Mouse (Mus musculus) bone marrow macrophage, adult 2 months (primary cell): Measurements from ENCODE around the gene Svop. TPM values are rescaled to one million over a fixed set of nuclear protein-coding genes. Genes with fewer than 3 reads are reported as not detected.

Experiments
- H3K27ac ChIP-seq: 2 replicates; pipeline ENCODE4 v1.5.1; 2012; ENCODE audit warnings: low read depth, low read length; ENCODE audit not compliant: insufficient read depth
- H3K4me1 ChIP-seq: 2 replicates; pipeline ENCODE4 v1.6.1; 2012; ENCODE audit warnings: low read length; ENCODE audit not compliant: control insufficient read depth, insufficient read depth
- H3K4me3 ChIP-seq: 2 replicates; pipeline ENCODE4 v1.5.1; 2012; ENCODE audit warnings: mild to moderate bottlenecking, low read length, moderate library complexity; ENCODE audit not compliant: insufficient read depth
- CTCF ChIP-seq: IDR thresholded peaks from 2 replicates; pipeline ENCODE4 v1.5.1; 2012; ENCODE audit warnings: low read depth, mild to moderate bottlenecking, low read length, moderate library complexity
- POLR2A ChIP-seq: IDR thresholded peaks from 2 replicates; pipeline ENCODE4 v1.6.1; 2012; ENCODE audit warnings: mild to moderate bottlenecking, low read depth, low read length, borderline replicate concordance
- polyA plus RNA-seq: library from polyadenylated mRNA; stranded (reverse); fragments of >200 nt; gene quantifications from 2 replicates; pipeline ENCODE4 v1.2.4, GENCODE M21; 2012; ENCODE audit not compliant: missing spikeins, insufficient read depth, insufficient read length

Gene Svop
- polyA plus RNA-seq, 1 experiment = not detected

DNA sequence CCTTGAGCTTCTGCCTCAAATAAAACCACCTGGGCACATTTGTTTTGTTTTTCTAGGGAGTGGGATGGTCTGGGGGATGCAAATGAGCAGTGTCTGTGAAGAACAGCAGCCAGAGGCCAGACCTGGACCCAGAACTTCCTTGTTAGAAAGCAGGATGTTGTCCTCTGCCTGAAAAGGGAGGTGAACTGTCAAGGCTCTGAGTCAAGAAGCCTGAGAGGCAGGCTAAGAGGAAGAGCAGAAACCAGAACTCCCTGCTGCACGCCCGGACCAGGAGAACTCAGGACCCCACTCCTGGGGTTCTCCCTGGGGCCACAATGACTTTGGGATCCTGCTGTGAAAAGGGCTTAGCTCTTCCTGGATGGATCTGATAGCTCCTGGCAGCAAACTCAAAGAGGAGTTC is 105.6 kb downstream of the Svop start:
- H3K27ac ChIP-seq = no peak overlapping the region
- peaks cover 18% of the 10 kb centered on the region for H3K4me1 ChIP-seq

DNA sequence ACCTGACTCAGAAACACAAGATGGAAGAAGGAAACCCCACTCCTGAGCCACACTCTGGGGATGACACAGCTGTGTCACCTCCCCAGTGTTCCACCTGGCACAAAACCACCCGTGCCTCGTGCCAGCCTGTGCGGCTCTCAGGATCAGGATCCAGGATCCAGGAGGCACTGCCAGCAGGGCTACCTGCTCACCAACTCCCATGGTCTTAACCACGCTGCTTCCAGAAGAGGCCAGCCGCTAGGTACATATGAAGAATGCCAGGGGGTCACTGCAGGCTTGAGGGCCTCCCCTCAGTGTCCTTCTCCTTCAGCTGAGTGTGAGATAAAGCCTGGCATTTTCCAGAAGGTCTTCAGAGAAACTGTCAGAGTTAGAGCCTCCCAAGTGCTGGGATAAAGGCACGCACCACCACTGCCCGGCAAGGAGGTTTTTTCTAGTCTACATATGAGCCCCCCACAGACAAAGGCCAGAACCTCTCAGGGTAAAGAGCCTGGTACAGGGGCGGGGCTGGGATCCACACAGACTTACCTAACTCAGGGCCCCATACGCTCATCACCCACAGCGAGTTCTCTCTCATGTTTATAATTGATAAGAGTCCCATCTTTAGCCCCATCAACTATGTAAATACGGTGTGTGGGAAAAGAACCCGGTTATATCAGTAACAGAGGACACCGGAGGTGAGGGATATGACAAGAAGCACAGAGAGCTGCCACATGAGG is 107.2 kb downstream of the Svop start:
- Histone ChIP-seq H3K27ac (no peak overlapping the region), H3K4me1 (peaks cover 18% of the 10 kb centered on the region), H3K4me3 (no peak overlapping the region)
- TF ChIP-seq CTCF = no peak
- no peak for TF ChIP-seq POLR2A

More for the DNA sequence above, 105.6 kb downstream of the Svop start:
- H3K4me3 ChIP-seq = no peak overlapping the region
- no peak for TF ChIP-seq POLR2A
- no peak for TF ChIP-seq CTCF

DNA sequence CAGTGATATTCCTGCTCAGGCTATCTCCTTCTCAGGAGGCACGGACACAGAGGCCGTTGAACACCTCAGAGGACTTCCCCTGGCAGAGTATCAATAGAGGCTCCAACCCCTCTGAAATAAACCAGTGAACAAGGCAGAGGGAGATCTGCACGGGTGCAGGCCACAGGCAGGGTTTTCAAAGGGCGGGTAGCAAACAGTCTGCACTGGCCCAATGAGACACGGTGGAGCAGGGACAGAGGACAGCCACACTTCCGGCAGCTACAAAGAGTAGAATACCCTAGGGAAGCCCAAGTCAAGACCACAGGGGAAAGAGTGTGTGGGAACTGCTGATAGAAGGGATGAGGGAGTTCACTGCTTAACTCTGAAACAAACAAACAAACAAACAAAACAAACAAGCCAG is 107.8 kb downstream of the Svop start:
- Histone ChIP-seq H3K27ac (no peak overlapping the region), H3K4me3 (no peak overlapping the region), H3K4me1 (peaks cover 18% of the 10 kb centered on the region)
- TF ChIP-seq CTCF = no peak
- no peak for TF ChIP-seq POLR2A

DNA sequence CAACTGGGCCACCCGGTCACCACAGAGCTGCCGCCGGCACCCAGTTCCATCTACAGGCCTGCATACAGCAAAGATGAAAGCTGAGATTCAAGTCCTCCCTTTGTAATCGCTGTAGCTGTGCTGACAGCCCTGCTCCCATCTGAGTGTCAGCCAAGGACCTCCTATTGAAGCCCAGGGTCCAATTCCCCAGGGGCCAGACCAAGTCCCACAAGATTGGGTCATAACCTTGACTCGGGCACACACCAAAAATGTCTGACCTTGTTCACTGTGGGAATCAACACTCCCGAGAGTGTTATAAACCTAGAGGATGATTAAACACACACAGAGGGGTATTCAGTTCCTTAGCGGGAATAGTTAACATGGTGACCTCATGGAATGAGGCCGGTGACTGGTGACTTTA is 109.5 kb downstream of the Svop start:
- Histone ChIP-seq H3K4me3 (no peak overlapping the region), H3K4me1 (peaks cover 13% of the 10 kb centered on the region), H3K27ac (no peak overlapping the region)
- no peak for TF ChIP-seq CTCF
- no peak for TF ChIP-seq POLR2A

DNA sequence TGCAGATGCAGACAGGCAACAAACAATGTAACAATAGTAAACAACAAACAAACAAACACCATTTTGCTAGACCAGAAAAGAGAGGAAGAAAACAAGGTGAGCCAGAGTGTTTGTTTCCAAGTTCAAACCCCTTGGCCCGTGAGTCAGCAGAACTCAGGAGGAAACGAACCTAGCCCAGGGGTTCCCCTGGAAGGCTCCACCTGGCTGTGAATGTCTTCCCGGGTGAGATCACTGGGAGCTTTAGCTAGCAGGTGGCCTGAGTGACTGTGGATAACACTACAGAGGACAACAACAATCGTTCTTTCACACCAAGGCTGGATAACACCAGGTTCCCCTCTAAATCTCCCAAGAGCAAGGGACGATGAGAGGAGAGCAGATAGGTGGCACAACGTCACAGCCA is 110.2 kb downstream of the Svop start:
- H3K27ac ChIP-seq = no peak overlapping the region
- no peak overlapping the region for H3K4me3 ChIP-seq
- TF ChIP-seq CTCF (no peak), POLR2A (no peak)
- H3K4me1 ChIP-seq = peaks cover 8% of the 10 kb centered on the region

DNA sequence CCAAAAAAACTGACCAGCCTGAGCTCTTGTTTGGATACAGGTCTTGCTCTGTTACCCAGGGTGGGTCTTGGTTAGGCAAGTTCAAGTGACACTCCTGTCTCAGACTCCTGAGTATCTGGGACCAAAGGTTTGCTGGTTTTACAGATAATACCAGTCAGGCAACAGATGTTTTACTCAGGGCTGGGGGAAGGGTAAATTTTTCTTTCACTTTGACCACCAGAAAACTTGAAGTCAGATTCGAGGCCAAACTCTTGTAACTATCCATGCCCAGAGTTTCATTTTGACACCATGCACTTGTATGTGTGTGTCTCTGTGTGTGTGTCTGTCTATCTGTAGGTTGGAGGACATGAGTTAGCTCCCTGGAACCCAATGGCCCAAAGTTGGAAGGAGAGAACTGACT is 110.9 kb downstream of the Svop start:
- H3K27ac ChIP-seq = no peak overlapping the region
- H3K4me3 ChIP-seq = no peak overlapping the region
- peaks cover 9% of the 10 kb centered on the region for H3K4me1 ChIP-seq
- TF ChIP-seq CTCF (no peak), POLR2A (no peak)

DNA sequence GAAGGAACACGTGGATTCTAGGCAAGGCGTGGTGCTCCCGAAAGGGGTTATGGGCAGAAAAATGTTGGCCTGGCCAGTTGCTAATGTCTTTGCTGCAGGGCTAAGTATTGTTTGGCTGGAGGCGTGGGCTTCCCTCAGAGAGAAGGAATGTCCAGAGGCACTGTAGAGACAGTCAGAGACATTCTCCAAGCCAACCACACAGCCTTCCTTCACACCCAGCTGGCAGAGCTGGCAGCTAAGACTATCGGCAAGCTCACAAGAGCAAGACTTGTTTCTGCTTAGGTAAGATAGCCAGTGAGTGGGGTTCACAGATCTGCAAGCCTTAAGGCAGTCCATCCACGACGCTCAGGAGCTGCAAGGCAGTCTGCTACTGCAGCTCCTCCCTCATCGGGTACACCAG is 114.1 kb downstream of the Svop start:
- Histone ChIP-seq H3K27ac (no peak overlapping the region), H3K4me3 (no peak overlapping the region), H3K4me1 (peaks cover 13% of the 10 kb centered on the region)
- no peak for TF ChIP-seq CTCF
- no peak for TF ChIP-seq POLR2A

Other genes with a start within 250 kb of the Svop start
- gene Coro1c, start 182.8 kb downstream of the Svop start, polyA plus RNA-seq = 156 and 194 TPM in 2 replicates
- 15.3 and 18.5 TPM in 2 replicates for gene Ssh1, start 97.7 kb downstream of the Svop start, polyA plus RNA-seq
- not detected in 2 replicates for gene Dao, start 87.9 kb downstream of the Svop start, polyA plus RNA-seq
- 10.0 and 11.8 TPM in 2 replicates for gene Usp30, start 26.1 kb downstream of the Svop start, polyA plus RNA-seq
- gene Alkbh2, start 36.6 kb upstream of the Svop start, polyA plus RNA-seq = 3.3 and 4.2 TPM in 2 replicates
- gene Ung, start 38.8 kb upstream of the Svop start, polyA plus RNA-seq = 1.8 and 3.5 TPM in 2 replicates
- 0.19 and 0.24 TPM in 2 replicates for gene Acacb, start 55.0 kb upstream of the Svop start, polyA plus RNA-seq
- not detected in 2 replicates for gene Foxn4, start 182.2 kb upstream of the Svop start, polyA plus RNA-seq
- not detected in 2 replicates for gene Myo1h, start 197.6 kb upstream of the Svop start, polyA plus RNA-seq